Mouse (Mus musculus) bone marrow, adult 2 months (tissue): ENCODE results near the gene Barhl2.

Source experiments
- CTCF ChIP-seq: fragments of 200-500 bp; IDR thresholded peaks from 2 replicates; pipeline ENCODE4 v1.5.1; 2011; ENCODE audit warnings: low read length, control low read depth; ENCODE audit not compliant: control insufficient read depth, insufficient read depth
- POLR2A ChIP-seq: fragments of 200-500 bp; IDR thresholded peaks from 2 replicates; pipeline ENCODE4 v1.6.1; 2011; ENCODE audit warnings: low read depth, mild to moderate bottlenecking, control low read depth, low read length, borderline replicate concordance; ENCODE audit not compliant: control insufficient read depth

DNA sequence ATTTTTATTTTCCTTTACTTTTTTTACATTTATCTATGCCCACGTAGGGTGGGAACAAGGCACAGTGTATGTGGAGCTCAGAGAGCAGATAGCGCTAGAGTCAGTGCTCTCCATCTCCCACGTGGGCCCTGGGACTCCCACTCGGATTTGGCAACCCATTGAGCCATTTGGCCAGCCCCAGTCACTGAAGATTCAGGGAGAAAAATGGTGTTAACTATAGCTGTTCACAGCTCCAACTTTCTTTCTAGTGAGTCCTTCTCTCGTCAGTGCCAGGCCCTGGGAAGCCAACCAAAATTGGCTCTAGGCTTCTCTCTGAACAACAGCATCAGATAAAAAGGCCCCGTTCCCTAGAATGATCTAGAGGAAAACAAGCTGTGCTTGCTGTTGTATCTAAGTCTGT, 42.2 kb downstream of the Barhl2 start:
- TF ChIP-seq CTCF (no peak), POLR2A (no peak)
